Mouse (Mus musculus): Measurements from ENCODE around the gene Jmjd1c. TPM values are rescaled to one million over a fixed set of nuclear protein-coding genes. Genes with fewer than 3 reads are reported as not detected.

Gene Jmjd1c
- polyA plus RNA-seq (2012; rRNA removed), result 38.4 and 38.6 TPM in 2 replicates

GRCm38 (mm10) chr10:67095798-67096620 is at the start of gene Jmjd1c:
TSS of gene Jmjd1c (plus strand) at chr10:67096125.

GRCm38 (mm10) chr10:67096621-67097436 is 904 bp downstream of the Jmjd1c start, which contains the start of gene Reep3:
TSS of gene Reep3 (minus strand) at chr10:67096945.

GRCm38 (mm10) chr10:67285176-67285814 is 189.4 kb downstream of the Jmjd1c start, which contains the start of gene Nrbf2:
TSS of gene Nrbf2 (minus strand) at chr10:67285305.

Other genes with a start within 250 kb of the Jmjd1c start
- gene Reep3, start 820 bp downstream of the Jmjd1c start, polyA plus RNA-seq (2012; rRNA removed), result 22.5 and 23.4 TPM in 2 replicates
- 17.9 and 18.4 TPM in 2 replicates for gene Nrbf2, start 189.2 kb downstream of the Jmjd1c start, polyA plus RNA-seq (2012; rRNA removed)